Mouse (Mus musculus) CD4-positive, CD25-positive, alpha-beta regulatory T cell, adult 2 months (primary cell): Measurements from ENCODE around the gene Fam172a.
A peak's percentile ranks its signal among the peaks of the same experiment; 100 is the strongest.

Experiments
- DNase-seq: peaks from one replicate; pipeline ENCODE4 v3.0.0-alpha.2; 2012; ENCODE audit warnings: low read depth, low spot score

Gene Fam172a

DNA sequence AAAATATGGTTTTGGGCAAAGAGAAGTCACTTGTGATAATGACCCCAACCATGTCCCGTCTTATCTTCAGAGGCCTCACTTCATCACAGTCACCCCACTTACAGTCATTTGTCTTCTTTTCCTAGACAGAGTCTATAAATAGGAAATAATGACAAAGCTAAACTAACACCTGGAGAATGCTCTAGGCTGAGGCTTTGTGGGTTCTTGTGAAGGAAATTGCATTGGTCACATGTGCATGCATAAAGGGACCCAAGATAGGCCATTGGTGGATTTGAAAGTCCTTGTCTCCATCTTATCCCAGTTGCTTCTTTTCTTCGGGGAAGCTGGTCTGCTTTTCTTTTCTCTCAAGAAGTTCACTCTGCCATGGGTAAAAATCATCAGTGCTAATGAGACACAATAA is 400.5 kb downstream of the Fam172a start:
- no peak for DNase-seq

GRCm38 (mm10) chr13:78104851-78105250 is 403.0 kb downstream of the Fam172a start:
- no peak for DNase-seq

GRCm38 (mm10) chr13:78110648-78111047 is 408.8 kb downstream of the Fam172a start:
- DNase-seq, result no peak

DNA sequence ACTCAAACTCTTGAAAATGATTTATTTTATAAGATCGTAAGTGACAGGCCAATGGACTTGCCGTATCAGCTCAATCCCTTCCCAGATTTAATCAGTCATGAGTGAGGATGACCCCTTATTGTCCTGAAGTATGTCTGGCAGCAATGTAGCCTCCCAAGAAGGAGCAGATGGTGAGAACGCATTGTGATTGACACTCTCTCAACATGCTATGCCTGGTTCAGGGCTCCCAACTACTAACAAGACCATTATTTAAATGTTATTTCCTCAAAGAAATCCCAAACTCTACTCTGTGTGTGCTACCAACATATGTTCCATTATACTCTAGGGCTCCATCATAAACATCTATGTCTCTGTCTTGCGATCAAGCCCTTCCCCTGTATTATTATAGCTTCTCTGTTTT is 412.1 kb downstream of the Fam172a start:
- DNase-seq, result no peak

- no peak for DNase-seq
Observed at GRCm38 (mm10) chr13:78118715-78119114, 416.9 kb downstream of the Fam172a start.

DNA sequence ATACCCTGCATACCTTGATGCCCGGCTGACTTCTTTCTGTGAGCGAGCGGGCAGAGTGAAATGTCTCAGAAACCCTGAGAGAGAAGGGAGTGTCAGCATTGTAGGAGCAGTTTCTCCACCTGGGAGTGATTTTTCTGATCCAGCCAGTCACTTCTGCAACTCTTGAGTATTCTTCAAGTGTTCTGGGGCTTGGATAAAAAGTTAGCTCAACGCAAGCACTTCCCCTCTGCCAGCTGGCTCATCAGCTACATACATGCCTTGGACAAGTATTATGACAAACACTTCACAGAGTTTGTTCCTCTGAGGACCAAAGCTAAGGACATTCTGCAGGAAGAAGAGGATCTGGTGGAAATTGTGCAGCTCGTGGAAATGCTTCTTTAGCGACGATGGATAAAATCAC is 420.2 kb downstream of the Fam172a start:
- DNase-seq, result no peak

DNA sequence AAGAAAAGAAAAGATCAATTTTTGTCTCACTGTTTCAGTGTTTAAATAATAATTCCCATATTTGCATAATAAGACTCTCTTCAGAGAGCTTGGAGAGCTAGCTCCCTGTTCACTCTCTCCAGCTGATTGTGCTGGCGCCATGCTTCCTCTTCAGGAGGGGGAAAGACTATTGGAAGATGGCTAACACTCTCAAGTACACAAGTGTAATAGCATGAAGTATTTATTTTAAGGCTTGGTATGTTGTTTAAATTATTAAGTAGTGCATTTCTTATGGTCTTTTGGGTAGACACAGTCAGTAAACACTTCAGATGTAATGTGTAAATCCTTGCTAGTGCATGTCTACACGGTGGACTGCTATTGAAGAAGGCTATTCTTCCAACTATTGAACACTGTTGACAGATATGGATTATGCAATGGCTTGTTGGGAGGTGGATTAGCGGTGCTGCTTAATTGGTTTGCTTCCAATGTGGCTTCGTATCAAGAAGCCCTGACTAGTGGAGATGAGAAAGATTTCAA is 422.1 kb downstream of the Fam172a start:
- DNase-seq, result no peak

- DNase-seq, result no peak
Observed at GRCm38 (mm10) chr13:78157465-78157864, 455.6 kb downstream of the Fam172a start.

DNA sequence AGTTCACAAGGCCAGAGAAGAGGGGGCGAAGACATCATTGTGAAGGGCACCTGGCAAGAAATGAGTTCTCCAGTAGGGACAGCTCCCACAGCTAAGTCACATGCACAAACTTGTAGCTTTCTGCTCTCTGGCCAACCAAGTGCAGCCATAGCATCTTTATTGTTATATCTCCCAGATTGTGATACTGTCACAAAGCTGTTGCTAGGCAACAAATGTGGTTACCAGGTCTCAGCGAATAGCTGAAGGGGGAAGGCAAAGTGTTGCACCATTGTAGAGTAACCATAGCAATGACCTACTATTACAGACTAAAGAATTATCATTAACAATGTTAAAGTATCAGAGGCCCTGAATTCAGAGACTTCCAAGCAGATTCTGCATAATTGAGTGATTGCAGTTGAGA is 460.3 kb downstream of the Fam172a start:
- DNase-seq, result peak; percentile 43

GRCm38 (mm10) chr13:78163087-78163958 is 461.5 kb downstream of the Fam172a start:
- DNase-seq, result peak; percentile 57

DNA sequence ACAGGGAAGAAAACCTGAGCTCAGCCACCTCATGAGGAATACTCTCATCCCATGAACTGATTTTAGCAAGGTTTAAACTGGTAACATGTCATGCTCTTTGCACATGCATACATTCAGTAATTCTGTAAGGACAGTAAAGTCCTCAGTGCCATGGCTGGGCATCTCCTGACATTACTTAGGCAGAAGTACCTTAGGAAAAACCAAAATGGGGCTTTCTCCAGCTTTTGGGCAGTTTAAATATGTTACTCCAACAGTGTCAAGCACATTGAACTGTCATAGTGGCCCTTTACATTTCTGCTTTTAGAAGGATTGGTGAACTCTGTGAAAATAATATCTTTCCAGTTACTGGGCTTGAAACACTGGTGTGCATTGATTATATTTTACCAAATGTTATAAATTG is 463.1 kb downstream of the Fam172a start:
- no peak for DNase-seq

DNA sequence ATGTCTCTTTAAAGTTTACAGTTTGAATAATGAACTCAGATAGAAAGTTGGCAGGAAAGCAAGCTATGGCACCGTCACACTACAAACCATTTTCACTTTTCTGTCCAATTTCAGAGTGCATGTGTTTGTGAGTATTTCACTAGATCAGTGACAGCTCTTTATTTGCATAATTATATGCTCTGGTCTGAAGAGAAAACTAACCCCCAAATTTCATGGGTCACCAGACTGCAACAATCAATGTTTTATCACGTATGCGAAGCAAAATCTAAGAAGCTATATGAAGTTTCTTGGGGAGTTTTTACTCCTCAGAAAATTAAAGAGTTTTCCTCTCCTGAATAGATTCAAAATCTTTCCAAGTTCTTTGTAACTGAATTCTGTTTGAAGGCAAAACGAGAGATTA is 466.3 kb downstream of the Fam172a start:
- no peak for DNase-seq

GRCm38 (mm10) chr13:78171320-78171719 is 469.5 kb downstream of the Fam172a start:
- DNase-seq, result peak; percentile 13

- no peak for DNase-seq
Observed at GRCm38 (mm10) chr13:78171984-78172636, 470.3 kb downstream of the Fam172a start.

- DNase-seq, result no peak
Observed at GRCm38 (mm10) chr13:78172861-78173260, 471.0 kb downstream of the Fam172a start.

GRCm38 (mm10) chr13:78174191-78174590 is 472.4 kb downstream of the Fam172a start:
- DNase-seq, result no peak

GRCm38 (mm10) chr13:78174891-78175290 is 473.1 kb downstream of the Fam172a start:
- DNase-seq, result no peak

- DNase-seq, result peak; percentile 19
Observed at GRCm38 (mm10) chr13:78175821-78176380, 474.1 kb downstream of the Fam172a start.

- no peak for DNase-seq
Observed at GRCm38 (mm10) chr13:78177381-78177950, 475.6 kb downstream of the Fam172a start.

DNA sequence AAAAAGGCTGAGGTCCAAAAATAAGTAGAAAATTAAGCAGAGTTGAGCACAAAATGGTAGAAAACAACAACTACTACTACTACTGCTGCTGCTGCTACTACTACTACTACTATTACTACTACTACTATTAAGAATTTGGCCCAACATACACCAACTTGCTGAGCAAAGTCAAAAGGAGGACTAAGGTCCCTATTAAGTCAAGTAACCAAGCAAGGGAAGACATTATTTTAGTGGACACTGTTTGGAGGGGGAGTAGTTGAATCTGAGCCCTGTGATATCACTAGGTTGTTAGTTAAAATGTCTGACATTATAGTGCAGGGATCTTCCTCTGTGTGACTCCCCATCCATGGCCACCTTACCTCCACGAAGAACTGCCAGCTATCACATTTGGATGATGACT is 476.2 kb downstream of the Fam172a start:
- no peak for DNase-seq

DNA sequence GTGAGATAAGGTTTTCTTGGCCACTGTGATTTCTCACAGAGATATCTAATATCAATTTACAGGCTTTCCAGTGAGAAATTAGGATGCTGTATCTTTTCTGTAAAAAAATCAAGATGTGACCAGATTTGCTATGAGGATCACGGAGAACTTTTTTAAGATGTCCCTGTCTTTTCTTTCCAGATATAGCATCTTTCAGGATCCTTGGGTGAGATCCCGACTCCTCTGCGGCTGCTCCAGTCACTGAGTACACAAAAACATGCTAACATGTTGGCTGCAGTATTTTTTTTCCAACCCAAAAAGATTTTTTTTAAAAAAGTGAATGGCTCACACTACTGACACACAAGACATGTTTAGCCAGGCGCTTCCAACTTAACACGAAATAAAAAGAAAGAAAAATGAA is 476.9 kb downstream of the Fam172a start:
- DNase-seq, result no peak
